Mouse (Mus musculus) midbrain, embryonic 15.5 days (tissue): ENCODE results near the gene Ehbp1l1. TPM values are rescaled to one million over a fixed set of nuclear protein-coding genes. Genes with fewer than 3 reads are reported as not detected.
"Not testable (repeated sequence)": the region's sequence is repeated elsewhere in the genome, so short reads cannot be mapped to it uniquely, and the experiment has no call there.

Source experiments
- ATAC-seq: fragments of 200-750 bp; cut with Nextera tagmentation; replicated peaks from 2 replicates; pipeline ENCODE4 v1.8.0; 2017; ENCODE audit warnings: moderate TSS enrichment
- H3K27ac ChIP-seq: fragments of 300-500 bp; sonication (generic); 2 replicates; pipeline ENCODE4 v1.5.1; 2015; ENCODE audit warnings: mild to moderate bottlenecking, inconsistent platforms
- H3K27me3 ChIP-seq: fragments of 300-500 bp; sonication (generic); replicated peaks from 2 replicates; pipeline ENCODE4 v1.6.1; 2015; ENCODE audit warnings: inconsistent platforms
- H3K36me3 ChIP-seq: fragments of 300-500 bp; sonication (generic); replicated peaks from 2 replicates; pipeline ENCODE4 v1.6.1; 2015; ENCODE audit warnings: inconsistent platforms
- H3K4me1 ChIP-seq: fragments of 300-500 bp; sonication (generic); 2 replicates; pipeline ENCODE4 v1.6.1; 2015; ENCODE audit warnings: inconsistent platforms
- H3K4me2 ChIP-seq: fragments of 300-500 bp; sonication (generic); 2 replicates; pipeline ENCODE4 v1.6.1; 2015; ENCODE audit warnings: inconsistent platforms, mild to moderate bottlenecking, moderate library complexity
- H3K4me3 ChIP-seq: fragments of 300-500 bp; sonication (generic); 2 replicates; pipeline ENCODE4 v1.5.1; 2015; ENCODE audit warnings: mild to moderate bottlenecking, inconsistent platforms
- H3K9ac ChIP-seq: fragments of 300-500 bp; sonication (generic); 2 replicates; pipeline ENCODE4 v1.6.1; 2015; ENCODE audit warnings: mild to moderate bottlenecking, inconsistent platforms
- H3K9me3 ChIP-seq: fragments of 300-500 bp; sonication (generic); 2 replicates; pipeline ENCODE4 v1.6.1; 2016; ENCODE audit warnings: inconsistent platforms
- WGBS: fragments of 180-500 bp; shearing (Covaris S2); methylation state at CpG from one replicate; pipeline ENCODE4 v1.1.7; 2015; ENCODE audit warnings: mixed read lengths; 5-methylcytosine and 5-hydroxymethylcytosine counted together
- polyA plus RNA-seq: library from polyadenylated mRNA; unstranded; fragments of >200 nt; fragmentation: Nextera tagmentation; extraction: Ambion mirVana; gene quantifications from 2 replicates; pipeline ENCODE4 v1.2.1, GENCODE M21; 2015

Ehbp1l1 gene
- polyA plus RNA-seq, 1 experiment from 2014 or later, result 23.7 TPM

GRCm38 (mm10) chr19:5692086-5692912 is 33.8 kb downstream of the Ehbp1l1 start:
- H3K9me3 ChIP-seq, result no peaks in the 10 kb centered on the region
- ATAC-seq, result no peak
- H3K4me3 ChIP-seq, result no peak overlapping the region
- no peaks in the 10 kb centered on the region; the same call in 1 of the 2 replicates for H3K36me3 ChIP-seq
- H3K9ac ChIP-seq, result peak overlapping the region; percentile 19; the same call in 1 of the 2 replicates
- peaks cover 57% of the 10 kb centered on the region for H3K4me1 ChIP-seq
- H3K27ac ChIP-seq, result no peak overlapping the region
- peak overlapping the region; percentile 99 for H3K4me2 ChIP-seq
- WGBS, result 60% methylated on average over 10 of the region's 10 CpGs
- 0 out of 2 replicates have a peak, but pooled peaks cover 3% of the 10 kb centered on the region for H3K27me3 ChIP-seq

- no peak overlapping the region; the same call in 1 of the 2 replicates for H3K4me3 ChIP-seq
- no peaks in the 10 kb centered on the region; the same call in 1 of the 2 replicates for H3K36me3 ChIP-seq
- H3K4me2 ChIP-seq, result peak overlapping the region; percentile 99
- H3K27me3 ChIP-seq, result 0 out of 2 replicates have a peak, but pooled peaks cover 3% of the 10 kb centered on the region
- H3K9me3 ChIP-seq, result no peaks in the 10 kb centered on the region
- ATAC-seq, result no peak
- H3K4me1 ChIP-seq, result peaks cover 60% of the 10 kb centered on the region
- no peak overlapping the region; the same call in 1 of the 2 replicates for H3K9ac ChIP-seq
- 86% methylated on average over 5 of the region's 5 CpGs for WGBS
- H3K27ac ChIP-seq, result no peak overlapping the region
Observed at GRCm38 (mm10) chr19:5691601-5692000, 34.5 kb downstream of the Ehbp1l1 start.

- no peak for ATAC-seq
- peaks cover 53% of the 10 kb centered on the region for H3K4me1 ChIP-seq
- peak overlapping the region; percentile 88; the same call in 1 of the 2 replicates for H3K27ac ChIP-seq
Observed at GRCm38 (mm10) chr19:5690343-5690735, 35.8 kb downstream of the Ehbp1l1 start.

GRCm38 (mm10) chr19:5689565-5690342 is 36.4 kb downstream of the Ehbp1l1 start:
- H3K4me2 ChIP-seq, result peak overlapping the region; percentile 99

More at GRCm38 (mm10) chr19:5690343-5690735, 35.8 kb downstream of the Ehbp1l1 start:
- 74% methylated on average over 15 of the region's 15 CpGs for WGBS
- Histone ChIP-seq H3K36me3 (peaks cover 12% of the 10 kb centered on the region), H3K9me3 (no peaks in the 10 kb centered on the region), H3K4me2 (peak overlapping the region; percentile 99), H3K9ac (peak overlapping the region; percentile 61), H3K27me3 (0 out of 2 replicates have a peak, but pooled peaks cover 3% of the 10 kb centered on the region), H3K4me3 (peak overlapping the region; percentile 98)

GRCm38 (mm10) chr19:5689088-5689428 is 37.1 kb downstream of the Ehbp1l1 start:
- Histone ChIP-seq H3K27me3 (no peaks in the 10 kb centered on the region), H3K36me3 (peaks cover 24% of the 10 kb centered on the region), H3K4me1 (peaks cover 53% of the 10 kb centered on the region), H3K9me3 (no peaks in the 10 kb centered on the region), H3K4me3 (peak overlapping the region; percentile 98), H3K9ac (peak overlapping the region; percentile 61), H3K27ac (peak overlapping the region; percentile 88), H3K4me2 (peak overlapping the region; percentile 99)
- under 1% methylated on average over 7 of the region's 7 CpGs for WGBS
- ATAC-seq, result no peak

More at GRCm38 (mm10) chr19:5689565-5690342, 36.4 kb downstream of the Ehbp1l1 start:
- Histone ChIP-seq H3K27ac (peak overlapping the region; percentile 88), H3K27me3 (no peaks in the 10 kb centered on the region), H3K9me3 (no peaks in the 10 kb centered on the region), H3K9ac (peak overlapping the region; percentile 61), H3K4me1 (peaks cover 53% of the 10 kb centered on the region), H3K36me3 (peaks cover 17% of the 10 kb centered on the region), H3K4me3 (peak overlapping the region; percentile 98)
- ATAC-seq, result peak; percentile 10
- 15% methylated on average over 42 of the region's 42 CpGs for WGBS

- Histone ChIP-seq H3K4me1 (peaks cover 53% of the 10 kb centered on the region), H3K36me3 (peaks cover 30% of the 10 kb centered on the region), H3K9me3 (no peaks in the 10 kb centered on the region), H3K27ac (peak within 1 kb of the TSS; percentile 88), H3K9ac (peak within 1 kb of the TSS; percentile 95), H3K4me3 (peak within 1 kb of the TSS; percentile 98), H3K4me2 (peak within 1 kb of the TSS; percentile 99), H3K27me3 (no peaks in the 10 kb centered on the region)
- peak; percentile 96 for ATAC-seq
- WGBS, result under 1% methylated on average over 69 of the region's 69 CpGs
Observed at GRCm38 (mm10) chr19:5688200-5689087, 37.7 kb downstream of the Ehbp1l1 start, which contains the start of the genes Map3k11 and Pcnx3. Gene Map3k11 (plus strand): TSS chr19:5688742. Gene Pcnx3 (minus strand): TSS chr19:5688908.

- Histone ChIP-seq H3K4me3 (peak overlapping the region; percentile 98), H3K27ac (peak overlapping the region; percentile 88), H3K9me3 (no peaks in the 10 kb centered on the region), H3K9ac (peak overlapping the region; percentile 95), H3K4me2 (peak overlapping the region; percentile 99), H3K36me3 (peaks cover 37% of the 10 kb centered on the region), H3K4me1 (peaks cover 49% of the 10 kb centered on the region), H3K27me3 (no peaks in the 10 kb centered on the region)
- no peak for ATAC-seq
- 21% methylated on average over 9 of the region's 9 CpGs for WGBS
Observed at GRCm38 (mm10) chr19:5687738-5688137, 38.4 kb downstream of the Ehbp1l1 start.

GRCm38 (mm10) chr19:5686954-5687353 is 39.2 kb downstream of the Ehbp1l1 start:
- Histone ChIP-seq H3K9ac (peak overlapping the region; percentile 95; the same call in 1 of the 2 replicates), H3K36me3 (peaks cover 45% of the 10 kb centered on the region), H3K4me1 (peaks cover 41% of the 10 kb centered on the region), H3K4me3 (peak overlapping the region; percentile 98; the same call in 1 of the 2 replicates), H3K4me2 (peak overlapping the region; percentile 99)
- H3K9me3 ChIP-seq, H3K27ac ChIP-seq, ATAC-seq, H3K27me3 ChIP-seq: not testable (repeated sequence)
- 96% methylated on average over 12 of the region's 12 CpGs for WGBS

- H3K27me3 ChIP-seq, result no peaks in the 10 kb centered on the region
- peaks cover 50% of the 10 kb centered on the region for H3K36me3 ChIP-seq
- H3K4me1 ChIP-seq, result peaks cover 36% of the 10 kb centered on the region
- H3K27ac ChIP-seq, result no peak overlapping the region
- no peak for ATAC-seq
- 93% methylated on average over 13 of the region's 13 CpGs for WGBS
- no peak overlapping the region for H3K4me3 ChIP-seq
- no peak overlapping the region for H3K4me2 ChIP-seq
- no peak overlapping the region for H3K9ac ChIP-seq
- no peaks in the 10 kb centered on the region for H3K9me3 ChIP-seq
Observed at GRCm38 (mm10) chr19:5686437-5686836, 39.7 kb downstream of the Ehbp1l1 start.

GRCm38 (mm10) chr19:5685861-5686260 is 40.3 kb downstream of the Ehbp1l1 start:
- WGBS, result 95% methylated on average over 11 of the region's 11 CpGs
- H3K4me2 ChIP-seq, result no peak overlapping the region
- peaks cover 55% of the 10 kb centered on the region for H3K36me3 ChIP-seq
- no peaks in the 10 kb centered on the region for H3K9me3 ChIP-seq
- no peak overlapping the region for H3K9ac ChIP-seq
- peaks cover 30% of the 10 kb centered on the region for H3K4me1 ChIP-seq
- no peaks in the 10 kb centered on the region for H3K27me3 ChIP-seq
- no peak for ATAC-seq
- no peak overlapping the region for H3K27ac ChIP-seq
- H3K4me3 ChIP-seq, result no peak overlapping the region

- Histone ChIP-seq H3K4me1 (peaks cover 25% of the 10 kb centered on the region), H3K27ac (no peak overlapping the region), H3K9me3 (no peaks in the 10 kb centered on the region), H3K27me3 (no peaks in the 10 kb centered on the region), H3K4me3 (no peak overlapping the region), H3K4me2 (no peak overlapping the region), H3K9ac (no peak overlapping the region), H3K36me3 (peaks cover 58% of the 10 kb centered on the region)
- 94% methylated on average over 19 of the region's 19 CpGs for WGBS
- ATAC-seq, result no peak
Observed at GRCm38 (mm10) chr19:5685431-5685830, 40.7 kb downstream of the Ehbp1l1 start.
